Mouse (Mus musculus): ENCODE data around the gene Baiap2.

DNA sequence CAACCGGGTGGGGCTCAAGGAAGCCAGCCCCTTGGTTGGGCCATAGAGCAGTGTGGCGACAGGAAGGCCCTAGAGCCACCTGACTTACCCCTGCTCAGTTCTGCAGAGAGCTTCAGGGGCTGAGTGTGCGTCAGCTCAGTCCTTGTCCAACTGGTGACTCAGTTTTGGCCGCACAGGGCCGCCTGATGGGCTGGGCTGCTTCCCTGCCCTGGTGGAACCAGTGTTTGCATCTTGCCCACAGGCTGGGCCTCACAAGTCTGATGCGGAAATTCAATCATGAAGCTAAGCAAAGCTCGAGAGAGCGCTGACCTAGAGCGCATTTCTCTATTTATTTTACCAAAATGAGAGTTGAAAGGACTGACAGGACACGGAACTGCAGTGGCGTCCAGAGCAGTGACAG lies 43.6 kb upstream of the Baiap2 start:
- TF ChIP-seq POLR2A (IDR thresholded peaks at IDR 0.05; ENCODE audit: extremely low read depth, insufficient read depth, low read length) (no peak), CTCF (IDR thresholded peaks at IDR 0.05; ENCODE audit: low read depth, low read length) (no peak)
